Mouse (Mus musculus): Measurements from ENCODE around the gene Dync1h1. TPM values are rescaled to one million over a fixed set of nuclear protein-coding genes. Genes with fewer than 3 reads are reported as not detected.

Dync1h1 gene
- polyA plus RNA-seq, 1 experiment from 2014 or later, result 63.6 TPM

DNA sequence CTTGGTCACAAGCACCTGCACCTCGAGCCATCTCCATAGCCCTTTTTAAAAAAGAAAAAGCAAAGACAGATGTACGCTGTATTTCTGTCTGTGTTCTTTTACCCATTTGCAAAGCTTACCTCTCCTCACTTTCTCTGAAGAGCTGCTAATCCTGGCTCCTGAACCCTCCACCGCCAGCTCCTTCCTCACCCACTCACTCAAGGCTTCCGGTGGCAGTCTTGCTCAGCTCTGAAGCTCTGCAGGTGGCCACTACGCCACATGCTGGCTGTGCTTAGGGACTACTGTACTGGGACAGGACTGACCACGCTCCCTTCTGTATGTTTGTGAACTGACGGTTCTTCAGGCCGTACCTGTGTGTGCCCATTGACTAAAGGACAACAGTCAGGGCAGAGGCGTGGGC lies 34.9 kb upstream of the Dync1h1 start:
- Histone ChIP-seq H3K9ac (ENCODE audit: low read depth, low read length) (no peak overlapping the region), H3K36me3 (ENCODE audit: control insufficient read depth, insufficient read depth, low read length) (peaks cover 82% of the 10 kb centered on the region), H3K4me3 (ENCODE audit: low read length) (no peak overlapping the region), H3K4me1 (ENCODE audit: control insufficient read depth, insufficient read depth, low read length) (no peaks in the 10 kb centered on the region), H3K9me3 (ENCODE audit: control insufficient read depth, low read length) (no peaks in the 10 kb centered on the region), H3K27me3 (ENCODE audit: control insufficient read depth, insufficient read depth, low read length) (no peaks in the 10 kb centered on the region), H3K27ac (ENCODE audit: low read depth, low read length) (no peak overlapping the region), H3K4me2 (replicated peaks; ENCODE audit: low read depth, low read length) (no peak overlapping the region)
- WGBS, result 90% methylated on average over 9 of the region's 9 CpGs
- no peak for ATAC-seq (ENCODE audit: low FRiP score, low TSS enrichment)

DNA sequence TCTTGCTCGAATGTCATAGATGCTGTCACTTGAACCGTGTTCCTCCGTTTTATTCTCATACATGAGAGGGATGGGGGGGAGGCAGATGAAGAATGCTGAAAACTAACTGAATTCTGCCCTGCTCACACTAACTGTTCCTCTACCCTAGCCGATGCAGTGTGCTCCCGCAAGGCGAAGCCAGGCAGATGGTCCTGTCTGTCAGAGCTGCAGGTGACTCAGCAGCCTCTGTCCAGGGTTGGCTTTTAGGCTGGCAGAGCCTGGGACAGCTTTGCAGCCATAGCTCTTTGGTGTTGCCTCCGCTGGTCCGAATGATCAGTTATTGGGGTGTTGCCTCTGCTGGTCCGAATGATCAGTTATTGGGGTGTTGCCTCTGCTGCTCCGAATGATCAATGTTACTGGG lies 30.2 kb upstream of the Dync1h1 start:
- no peak for ATAC-seq (ENCODE audit: low FRiP score, low TSS enrichment)
- Histone ChIP-seq H3K4me3 (ENCODE audit: low read length) (no peak overlapping the region), H3K27ac (ENCODE audit: low read depth, low read length) (no peak overlapping the region), H3K27me3 (ENCODE audit: control insufficient read depth, insufficient read depth, low read length) (no peaks in the 10 kb centered on the region), H3K9me3 (ENCODE audit: control insufficient read depth, low read length) (no peaks in the 10 kb centered on the region), H3K9ac (ENCODE audit: low read depth, low read length) (no peak overlapping the region), H3K4me1 (ENCODE audit: control insufficient read depth, insufficient read depth, low read length) (no peaks in the 10 kb centered on the region), H3K4me2 (replicated peaks; ENCODE audit: low read depth, low read length) (no peak overlapping the region), H3K36me3 (ENCODE audit: control insufficient read depth, insufficient read depth, low read length) (peaks cover 76% of the 10 kb centered on the region)
- 93% methylated on average over 10 of the region's 10 CpGs for WGBS

DNA sequence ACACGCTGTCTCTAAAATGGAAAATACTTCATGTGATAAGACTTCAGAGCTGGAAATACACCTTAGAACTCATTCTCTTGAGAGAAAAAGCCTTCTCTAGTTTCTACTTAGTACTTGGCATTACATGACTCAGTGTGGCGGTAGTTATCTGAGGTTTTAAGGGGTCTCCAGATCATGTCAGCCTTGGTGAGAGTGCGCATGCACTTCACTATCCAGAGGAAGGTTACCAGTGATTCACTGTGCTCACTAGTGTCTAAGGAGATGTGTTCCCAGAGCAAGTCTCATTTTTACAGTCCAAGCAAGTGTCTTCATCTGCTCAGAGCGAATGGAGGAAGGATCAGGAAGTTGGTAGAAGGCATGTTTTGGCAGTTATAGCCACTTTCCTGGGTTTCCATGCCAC lies 28.9 kb upstream of the Dync1h1 start:
- Histone ChIP-seq H3K36me3 (ENCODE audit: control insufficient read depth, insufficient read depth, low read length) (peaks cover 67% of the 10 kb centered on the region), H3K4me2 (replicated peaks; ENCODE audit: low read depth, low read length) (no peak overlapping the region), H3K4me3 (ENCODE audit: low read length) (no peak overlapping the region), H3K9ac (ENCODE audit: low read depth, low read length) (no peak overlapping the region), H3K9me3 (ENCODE audit: control insufficient read depth, low read length) (no peaks in the 10 kb centered on the region), H3K4me1 (ENCODE audit: control insufficient read depth, insufficient read depth, low read length) (no peaks in the 10 kb centered on the region), H3K27ac (ENCODE audit: low read depth, low read length) (no peak overlapping the region), H3K27me3 (ENCODE audit: control insufficient read depth, insufficient read depth, low read length) (no peaks in the 10 kb centered on the region)
- ATAC-seq (ENCODE audit: low FRiP score, low TSS enrichment), result no peak
- WGBS, result 93% methylated on average over 4 of the region's 4 CpGs

DNA sequence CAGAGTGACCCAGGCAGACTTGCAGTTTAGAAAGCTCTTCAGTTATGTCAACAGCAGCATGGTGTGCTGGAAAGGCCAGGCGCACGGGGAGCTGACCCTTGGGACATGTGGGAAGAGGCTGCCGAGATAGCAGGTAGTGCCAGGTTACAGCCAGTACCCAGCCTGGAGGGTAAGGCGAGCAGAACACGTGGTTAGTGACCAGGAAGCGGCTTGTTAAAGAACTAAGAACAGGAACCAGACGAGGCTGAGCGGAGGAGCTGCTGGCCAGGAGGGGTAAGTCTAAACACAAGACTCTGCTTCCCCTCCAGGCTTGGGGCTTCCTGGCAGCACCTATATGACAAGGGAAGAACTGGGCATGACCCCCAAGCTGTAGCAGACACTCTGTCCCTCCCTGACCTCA lies 27.6 kb upstream of the Dync1h1 start:
- no peaks in the 10 kb centered on the region for H3K27me3 ChIP-seq (ENCODE audit: control insufficient read depth, insufficient read depth, low read length)
- no peaks in the 10 kb centered on the region for H3K9me3 ChIP-seq (ENCODE audit: control insufficient read depth, low read length)
- no peak overlapping the region for H3K27ac ChIP-seq (ENCODE audit: low read depth, low read length)
- no peak for ATAC-seq (ENCODE audit: low FRiP score, low TSS enrichment)
- no peak overlapping the region for H3K9ac ChIP-seq (ENCODE audit: low read depth, low read length)
- H3K4me1 ChIP-seq (ENCODE audit: control insufficient read depth, insufficient read depth, low read length), result no peaks in the 10 kb centered on the region
- peaks cover 55% of the 10 kb centered on the region for H3K36me3 ChIP-seq (ENCODE audit: control insufficient read depth, insufficient read depth, low read length)
- WGBS, result 89% methylated on average over 8 of the region's 8 CpGs
- no peak overlapping the region for H3K4me3 ChIP-seq (ENCODE audit: low read length)
- no peak overlapping the region for H3K4me2 ChIP-seq (replicated peaks; ENCODE audit: low read depth, low read length)

DNA sequence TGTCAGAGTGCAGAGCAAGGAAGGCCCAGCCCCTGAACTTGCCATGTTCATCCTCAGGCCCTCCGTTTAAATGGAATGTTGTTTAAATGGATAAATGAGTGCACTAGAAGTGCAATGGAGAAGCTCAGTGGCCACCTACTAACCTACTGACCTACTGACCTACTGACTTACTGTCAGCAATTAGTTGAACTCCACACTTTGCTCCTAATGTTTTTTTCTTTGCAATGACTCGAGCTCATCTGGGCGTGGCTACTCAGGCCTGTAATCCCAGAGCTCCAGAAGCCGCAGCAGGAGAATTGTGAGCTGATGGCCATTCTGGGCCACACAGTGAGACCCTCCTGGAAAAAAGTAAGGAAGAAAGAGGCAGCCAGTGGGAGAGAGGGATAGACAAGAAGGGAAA lies 25.3 kb upstream of the Dync1h1 start:
- H3K27ac ChIP-seq (ENCODE audit: low read depth, low read length), result no peak overlapping the region
- H3K27me3 ChIP-seq (ENCODE audit: control insufficient read depth, insufficient read depth, low read length), result no peaks in the 10 kb centered on the region
- H3K4me3 ChIP-seq (ENCODE audit: low read length), result no peak overlapping the region
- WGBS, result 72% methylated on average over 4 of the region's 4 CpGs
- peaks cover 54% of the 10 kb centered on the region for H3K36me3 ChIP-seq (ENCODE audit: control insufficient read depth, insufficient read depth, low read length)
- H3K9ac ChIP-seq (ENCODE audit: low read depth, low read length), result no peak overlapping the region
- H3K9me3 ChIP-seq (ENCODE audit: control insufficient read depth, low read length), result no peaks in the 10 kb centered on the region
- ATAC-seq (ENCODE audit: low FRiP score, low TSS enrichment), result no peak
- no peak overlapping the region for H3K4me2 ChIP-seq (replicated peaks; ENCODE audit: low read depth, low read length)
- H3K4me1 ChIP-seq (ENCODE audit: control insufficient read depth, insufficient read depth, low read length), result no peaks in the 10 kb centered on the region

DNA sequence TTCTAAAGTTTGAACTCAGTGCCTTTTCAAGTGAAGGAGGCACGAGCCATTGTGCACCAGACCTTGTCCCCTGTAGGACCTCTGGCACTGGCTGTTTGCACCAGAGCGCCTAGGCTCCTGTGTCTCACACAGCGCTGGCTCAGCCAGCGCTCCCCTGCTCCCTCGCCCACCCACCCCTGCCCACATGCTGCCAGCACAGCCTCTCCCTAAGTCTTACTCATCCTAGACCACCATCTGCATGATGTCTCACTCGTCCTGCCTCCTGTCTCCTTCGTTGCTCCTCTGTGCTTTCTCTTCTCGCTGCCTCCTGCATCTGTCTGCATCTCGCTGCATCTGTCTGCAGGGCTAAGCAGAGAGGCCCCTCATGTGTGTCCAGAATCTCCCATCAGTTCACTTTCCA lies 22.9 kb upstream of the Dync1h1 start:
- Histone ChIP-seq H3K27me3 (ENCODE audit: control insufficient read depth, insufficient read depth, low read length) (no peaks in the 10 kb centered on the region), H3K9me3 (ENCODE audit: control insufficient read depth, low read length) (no peaks in the 10 kb centered on the region), H3K4me1 (ENCODE audit: control insufficient read depth, insufficient read depth, low read length) (no peaks in the 10 kb centered on the region), H3K4me3 (ENCODE audit: low read length) (no peak overlapping the region), H3K9ac (ENCODE audit: low read depth, low read length) (no peak overlapping the region), H3K27ac (ENCODE audit: low read depth, low read length) (no peak overlapping the region), H3K4me2 (replicated peaks; ENCODE audit: low read depth, low read length) (no peak overlapping the region), H3K36me3 (ENCODE audit: control insufficient read depth, insufficient read depth, low read length) (peaks cover 38% of the 10 kb centered on the region)
- WGBS, result 89% methylated on average over 9 of the region's 9 CpGs
- ATAC-seq (ENCODE audit: low FRiP score, low TSS enrichment), result no peak

DNA sequence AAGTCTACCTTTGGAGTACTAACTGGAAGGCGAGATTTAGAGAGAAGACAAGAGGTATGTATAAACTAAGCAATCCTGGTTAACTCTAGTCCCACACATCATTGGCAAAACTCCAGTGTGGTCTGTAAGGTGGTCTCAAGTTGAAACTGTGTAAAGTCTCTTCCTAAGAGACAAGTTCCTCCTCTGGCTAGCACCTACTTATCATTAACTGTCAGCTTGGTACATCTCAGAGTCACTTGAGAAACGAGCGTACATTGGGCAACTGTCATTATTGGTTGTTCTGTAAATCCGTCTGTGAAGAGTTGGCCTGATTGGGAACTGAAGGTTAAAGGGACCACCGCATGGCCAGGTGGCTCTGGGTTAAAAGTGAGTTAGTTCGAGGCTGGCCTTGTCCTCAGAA lies 12.6 kb upstream of the Dync1h1 start:
- H3K4me1 ChIP-seq (ENCODE audit: control insufficient read depth, insufficient read depth, low read length), result peaks cover 6% of the 10 kb centered on the region; the same call in 1 of the 2 replicates
- no peak overlapping the region for H3K27ac ChIP-seq (ENCODE audit: low read depth, low read length)
- no peaks in the 10 kb centered on the region for H3K36me3 ChIP-seq (ENCODE audit: control insufficient read depth, insufficient read depth, low read length)
- H3K27me3 ChIP-seq (ENCODE audit: control insufficient read depth, insufficient read depth, low read length), result no peaks in the 10 kb centered on the region
- H3K9me3 ChIP-seq (ENCODE audit: control insufficient read depth, low read length), result no peaks in the 10 kb centered on the region
- no peak overlapping the region for H3K9ac ChIP-seq (ENCODE audit: low read depth, low read length)
- no peak overlapping the region for H3K4me2 ChIP-seq (replicated peaks; ENCODE audit: low read depth, low read length)
- no peak overlapping the region for H3K4me3 ChIP-seq (ENCODE audit: low read length)
- ATAC-seq (ENCODE audit: low FRiP score, low TSS enrichment), result no peak
- 83% methylated on average over 6 of the region's 6 CpGs for WGBS

DNA sequence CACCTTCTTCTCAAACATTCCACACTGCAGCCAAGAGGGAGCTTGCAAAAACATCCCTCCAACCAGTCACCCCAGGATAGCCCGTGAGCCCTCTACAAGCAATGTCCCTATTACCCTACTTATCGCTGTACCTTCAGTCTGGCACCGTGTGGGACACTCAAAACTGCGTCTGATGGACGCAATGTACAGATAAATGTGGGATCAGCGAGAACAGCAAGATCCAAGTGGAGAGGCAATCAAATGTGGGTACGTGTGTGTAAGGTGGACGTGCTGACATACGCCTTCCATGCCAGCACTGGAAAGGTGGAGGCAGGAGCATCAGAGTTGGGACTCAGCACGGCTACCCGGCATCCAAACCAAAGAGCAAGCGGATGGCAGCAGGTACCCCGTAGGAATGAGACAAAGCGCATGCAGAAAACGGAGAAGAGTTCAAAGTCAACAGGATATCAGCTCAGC lies 10.4 kb upstream of the Dync1h1 start:
- Histone ChIP-seq H3K9me3 (ENCODE audit: control insufficient read depth, low read length) (no peaks in the 10 kb centered on the region), H3K4me3 (ENCODE audit: low read length) (peak overlapping the region; percentile 82), H3K27ac (ENCODE audit: low read depth, low read length) (peak overlapping the region; percentile 94; the same call in 1 of the 2 replicates), H3K27me3 (ENCODE audit: control insufficient read depth, insufficient read depth, low read length) (no peaks in the 10 kb centered on the region), H3K36me3 (ENCODE audit: control insufficient read depth, insufficient read depth, low read length) (no peaks in the 10 kb centered on the region), H3K4me2 (replicated peaks; ENCODE audit: low read depth, low read length) (peak overlapping the region; percentile 89), H3K9ac (ENCODE audit: low read depth, low read length) (peak overlapping the region; percentile 89), H3K4me1 (ENCODE audit: control insufficient read depth, insufficient read depth, low read length) (peaks cover 6% of the 10 kb centered on the region; the same call in 1 of the 2 replicates)
- under 1% methylated on average over 15 of the region's 15 CpGs for WGBS
- ATAC-seq (ENCODE audit: low FRiP score, low TSS enrichment), result peak; percentile 1; the same call in 1 of the 2 replicates

DNA sequence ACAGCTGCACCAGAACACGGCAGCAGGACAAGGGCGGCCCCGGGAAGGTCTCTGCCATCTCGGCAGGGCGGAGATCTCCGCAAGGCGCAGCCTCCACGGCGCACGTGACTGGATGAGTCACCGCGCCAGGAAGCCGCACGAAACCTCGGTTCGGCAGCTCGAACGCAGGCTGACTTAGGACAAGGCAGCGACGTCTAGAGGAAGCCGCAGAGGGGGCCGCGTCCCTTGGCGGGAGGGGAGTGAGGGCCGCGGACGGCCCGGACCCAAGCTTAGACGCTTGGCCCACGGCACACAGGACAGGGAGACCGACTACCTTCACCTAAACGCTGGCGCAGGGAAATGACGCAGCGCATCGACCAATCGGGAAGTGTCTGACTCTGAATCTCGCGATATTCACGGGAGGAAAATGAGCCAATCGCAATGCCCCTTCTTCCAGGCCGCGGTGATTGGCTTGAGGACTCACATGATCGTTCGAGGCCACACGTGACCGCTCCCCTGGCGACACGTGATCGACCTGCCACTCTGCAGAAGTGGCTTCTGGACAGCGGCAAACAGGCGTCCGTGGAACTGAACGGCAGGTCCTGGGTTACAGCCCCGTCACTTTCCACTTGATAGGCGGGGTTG lies 9.9 kb upstream of the Dync1h1 start:
- no peaks in the 10 kb centered on the region for H3K36me3 ChIP-seq (ENCODE audit: control insufficient read depth, insufficient read depth, low read length)
- H3K4me2 ChIP-seq (replicated peaks; ENCODE audit: low read depth, low read length), result peak overlapping the region; percentile 89
- H3K9ac ChIP-seq (ENCODE audit: low read depth, low read length), result peak overlapping the region; percentile 89
- H3K27ac ChIP-seq (ENCODE audit: low read depth, low read length), result peak overlapping the region; percentile 94
- no peaks in the 10 kb centered on the region for H3K9me3 ChIP-seq (ENCODE audit: control insufficient read depth, low read length)
- WGBS, result under 1% methylated on average over 56 of the region's 56 CpGs
- peak; percentile 97 for ATAC-seq (ENCODE audit: low FRiP score, low TSS enrichment)
- peaks cover 6% of the 10 kb centered on the region; the same call in 1 of the 2 replicates for H3K4me1 ChIP-seq (ENCODE audit: control insufficient read depth, insufficient read depth, low read length)
- H3K27me3 ChIP-seq (ENCODE audit: control insufficient read depth, insufficient read depth, low read length), result no peaks in the 10 kb centered on the region
- peak overlapping the region; percentile 82 for H3K4me3 ChIP-seq (ENCODE audit: low read length)

All from kidney, embryonic 14.5 days (tissue).